8 mouse cellular contexts compared by ENCODE assay signal in genomic region chrX:94366029-94366428, GRCm38 (mm10). TPM values are rescaled to one million over a fixed set of nuclear protein-coding genes. Genes with fewer than 3 reads are reported as not detected.
DNase-seq lines count a peak whose midpoint lies in the region; ATAC-seq lines count a peak whose summit lies in the region.

No protein-coding gene starts in this region.

- 22% methylated on average over 16 of the region's 16 CpGs for WGBS in lung, embryonic 16.5 days

- ATAC-seq in lung, embryonic 16.5 days (ENCODE audit: low read depth), result no peak

- no peaks in the 10 kb centered on the region for H3K36me3 ChIP-seq in lung, embryonic 16.5 days (ENCODE audit: control insufficient read depth, insufficient read depth, low read length)

- H3K9me3 ChIP-seq in lung, embryonic 16.5 days (ENCODE audit: control insufficient read depth, low read length), result no peaks in the 10 kb centered on the region

- peak overlapping the region; percentile 51 for H3K4me2 ChIP-seq in lung, embryonic 16.5 days (ENCODE audit: low read depth, low read length)

- H3K4me1 ChIP-seq in brown adipose tissue, adult 24 weeks (ENCODE audit: control insufficient read depth, insufficient read depth, insufficient read length, low read length), result no peaks in the 10 kb centered on the region
- H3K4me1 ChIP-seq in lung, embryonic 16.5 days (replicated peaks; ENCODE audit: control insufficient read depth, insufficient read depth, low read length), result no peaks in the 10 kb centered on the region

- H3K9ac ChIP-seq in lung, embryonic 16.5 days (ENCODE audit: low read length), result no peak overlapping the region

- peak overlapping the region; percentile 50 for H3K4me3 ChIP-seq in brown adipose tissue, adult 24 weeks (ENCODE audit: insufficient read depth, low read depth, low read length)
- peak overlapping the region; percentile 33 for H3K4me3 ChIP-seq in lung, embryonic 16.5 days (ENCODE audit: low read length)

- no peak overlapping the region for H3K27ac ChIP-seq in brown adipose tissue, adult 24 weeks (replicated peaks; ENCODE audit: low read depth, low read length)
- no peak overlapping the region for H3K27ac ChIP-seq in lung, embryonic 16.5 days (ENCODE audit: low read length)

- peaks cover 40% of the 10 kb centered on the region for H3K27me3 ChIP-seq in lung, embryonic 16.5 days (ENCODE audit: control insufficient read depth, insufficient read depth, low read depth, low read length)

- DNase-seq in layer of hippocampus, adult 11-12 months (ENCODE audit: low spot score), result peak; percentile 7
- no peak for DNase-seq in layer of hippocampus, adult 9-10 months (ENCODE audit: low spot score)
- peak; percentile 4 for DNase-seq in forelimb bud, embryonic 11.5 days (ENCODE audit: low read depth, low spot score)
- DNase-seq in kidney, adult 9 months, result peak; percentile 16
- DNase-seq in right cerebral cortex, postnatal 4 days, result peak; percentile 1
- DNase-seq in ovary, postnatal 36 days (ENCODE audit: low spot score), result no peak

RNA-seq across cellular contexts. Expression of gene Fam90a1b, which starts 0.5 kb away (rescaled TPM):
- polyA plus RNA-seq in brown adipose tissue, adult 24 weeks (2012; ENCODE audit: insufficient read depth, insufficient read length, missing spikeins), result not detected in 2 replicates
- not detected in 2 replicates for polyA plus RNA-seq in lung, embryonic 16.5 days (2015; fragmentation: Nextera tagmentation; extraction: Ambion mirVana)

RNA-seq across cellular contexts. Expression of gene Apoo, which starts 0.9 kb away (rescaled TPM):
- 387 and 411 TPM in 2 replicates for polyA plus RNA-seq in brown adipose tissue, adult 24 weeks (2012; ENCODE audit: insufficient read depth, insufficient read length, missing spikeins)
- 62.6 and 69.4 TPM in 2 replicates for polyA plus RNA-seq in lung, embryonic 16.5 days (2015; fragmentation: Nextera tagmentation; extraction: Ambion mirVana)

Comparison
In these comparisons a context has a peak if more than half of its experiments do, and no peak if none do; other contexts are left out.
1. DNase-seq: peak in layer of hippocampus, adult 11-12 months (single experiment), forelimb bud, embryonic 11.5 days (single experiment), kidney, adult 9 months (single experiment) and right cerebral cortex, postnatal 4 days (single experiment); none in layer of hippocampus, adult 9-10 months (single experiment) and ovary, postnatal 36 days (single experiment).